Mouse (Mus musculus): ENCODE data around the gene Haspin.
A peak's percentile ranks its signal among the peaks of the same experiment; 100 is the strongest.

Gene Haspin

GRCm38 (mm10) chr11:73137591-73138501 is at the start of gene Haspin:
Haspin (minus strand) TSS chr11:73138294.
- DNase-seq, result peak; percentile 91

GRCm38 (mm10) chr11:73187231-73187630 is 49.1 kb upstream of the Haspin start:
- DNase-seq, result no peak

GRCm38 (mm10) chr11:73185872-73186615 is 48.0 kb upstream of the Haspin start:
- DNase-seq, result no peak

GRCm38 (mm10) chr11:73177895-73178294 is 39.8 kb upstream of the Haspin start:
- no peak for DNase-seq

GRCm38 (mm10) chr11:73177509-73177875 is 39.4 kb upstream of the Haspin start:
- DNase-seq, result peak; percentile 57

GRCm38 (mm10) chr11:73176608-73177508 is 38.8 kb upstream of the Haspin start, which contains the start of the genes Emc6 and Tax1bp3:
Emc6 (minus strand) TSS chr11:73177037.
Tax1bp3 (plus strand) TSS chr11:73177083.
- DNase-seq, result peak; percentile 95

GRCm38 (mm10) chr11:73176186-73176585 is 38.1 kb upstream of the Haspin start:
- DNase-seq, result no peak

- DNase-seq, result no peak
Observed at GRCm38 (mm10) chr11:73175612-73176011, 37.5 kb upstream of the Haspin start.

GRCm38 (mm10) chr11:73172186-73172585 is 34.1 kb upstream of the Haspin start:
- no peak for DNase-seq

- peak; percentile 77 for DNase-seq
Observed at GRCm38 (mm10) chr11:73169231-73169630, 31.1 kb upstream of the Haspin start.

- no peak for DNase-seq
Observed at GRCm38 (mm10) chr11:73168576-73168975, 30.5 kb upstream of the Haspin start.

- no peak for DNase-seq
Observed at GRCm38 (mm10) chr11:73168071-73168470, 30.0 kb upstream of the Haspin start.

GRCm38 (mm10) chr11:73162284-73162683 is 24.2 kb upstream of the Haspin start:
- DNase-seq, result no peak

- DNase-seq, result no peak
Observed at GRCm38 (mm10) chr11:73161616-73162015, 23.5 kb upstream of the Haspin start.

- DNase-seq, result no peak
Observed at GRCm38 (mm10) chr11:73160811-73161200, 22.7 kb upstream of the Haspin start.

GRCm38 (mm10) chr11:73159957-73160810 is 22.1 kb upstream of the Haspin start, which contains the start of gene P2rx5:
P2rx5 (plus strand) TSS chr11:73160421.
- no peak for DNase-seq

GRCm38 (mm10) chr11:73155071-73155470 is 17.0 kb upstream of the Haspin start:
- no peak for DNase-seq

GRCm38 (mm10) chr11:73148209-73148608 is 10.1 kb upstream of the Haspin start:
- DNase-seq, result no peak

- DNase-seq, result no peak
Observed at GRCm38 (mm10) chr11:73146975-73147365, 8.9 kb upstream of the Haspin start.

- DNase-seq, result no peak
Observed at GRCm38 (mm10) chr11:73146026-73146974, 8.2 kb upstream of the Haspin start.

Measured in right cerebral cortex, postnatal 14 days (tissue).